Mouse (Mus musculus) kidney, postnatal 25 days (tissue): ENCODE data around the gene Eif2d.

Source experiments
- DNase-seq, 2 experiments: peaks; one replicate each; pipeline ENCODE4 v3.0.0; 2021; ENCODE audit warnings: mixed read lengths in 2 of 2

Gene Eif2d

DNA sequence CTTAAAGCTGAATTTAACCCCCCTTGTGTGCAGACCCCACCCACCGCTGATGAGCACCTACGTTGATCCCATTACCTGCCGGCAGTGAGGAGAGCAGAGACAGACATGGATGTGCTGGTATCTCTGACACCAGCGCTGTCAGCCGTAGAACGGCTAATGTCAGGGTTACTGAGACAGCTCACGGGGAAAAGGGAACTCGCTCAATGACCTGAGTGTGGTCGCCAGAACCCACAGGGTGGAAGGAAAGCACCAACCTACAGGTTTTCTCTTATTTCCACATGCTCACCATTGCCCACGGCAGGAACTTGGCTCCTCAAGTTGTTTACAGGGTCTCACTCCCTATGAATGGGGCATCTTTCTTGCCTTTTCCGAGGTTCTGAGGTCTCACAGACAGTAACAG lies 66.0 kb downstream of the Eif2d start:
- no peak for DNase-seq

DNA sequence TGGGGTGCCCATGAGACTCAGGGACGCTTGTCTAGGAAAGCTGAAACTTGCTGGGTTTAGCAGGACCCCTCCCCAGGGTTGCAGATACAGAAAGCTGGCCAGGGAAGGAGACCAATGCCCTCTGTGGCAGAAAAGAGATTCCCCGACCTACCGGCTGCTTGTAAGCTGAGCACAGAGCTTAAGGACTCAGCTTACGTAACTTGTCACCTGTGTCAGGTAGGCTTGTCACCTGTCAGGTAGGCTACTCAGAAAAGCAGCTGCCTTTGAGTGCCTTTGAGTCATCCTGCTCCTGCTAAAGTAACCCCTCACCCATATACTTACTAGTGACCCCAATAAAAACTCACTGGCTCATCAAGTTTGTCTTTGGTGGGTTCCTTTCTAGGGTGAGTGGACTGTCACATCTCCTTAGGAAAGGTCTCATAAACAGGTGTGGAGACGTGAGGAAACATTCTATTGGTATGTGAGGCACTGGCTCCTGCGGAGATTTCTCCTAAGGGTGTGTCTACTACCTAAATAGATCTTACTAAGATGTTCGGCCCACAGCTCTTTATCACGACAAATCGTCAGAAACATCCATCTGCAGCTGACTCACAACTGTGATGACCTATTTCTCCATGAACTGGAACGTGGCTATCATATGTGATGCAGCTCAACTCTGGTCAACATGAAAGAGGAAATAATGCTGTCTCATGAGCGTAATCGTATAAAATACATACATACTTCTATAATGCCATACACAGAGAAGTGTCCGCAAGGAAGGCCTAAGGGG lies 69.0 kb downstream of the Eif2d start:
- no peak for DNase-seq

DNA sequence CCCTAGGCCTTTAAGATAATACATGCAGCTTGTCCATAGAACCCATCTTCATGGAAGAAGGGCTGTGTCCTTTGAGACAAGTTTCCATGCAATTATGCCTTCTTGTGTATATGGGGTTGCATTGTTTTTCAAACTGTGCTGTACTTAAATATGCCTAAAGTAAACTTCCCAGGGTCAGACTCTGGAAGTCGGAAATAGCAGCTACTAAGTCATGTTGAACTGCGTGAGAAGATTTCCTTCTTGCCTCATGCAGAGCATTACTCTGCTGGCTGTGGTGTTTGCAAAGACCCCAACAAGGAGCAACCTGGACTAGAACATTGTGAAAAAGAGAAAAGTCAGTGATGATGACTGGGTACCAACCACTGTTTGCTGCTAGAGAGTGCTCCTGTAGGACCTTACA lies 70.4 kb downstream of the Eif2d start:
- DNase-seq: no peak

DNA sequence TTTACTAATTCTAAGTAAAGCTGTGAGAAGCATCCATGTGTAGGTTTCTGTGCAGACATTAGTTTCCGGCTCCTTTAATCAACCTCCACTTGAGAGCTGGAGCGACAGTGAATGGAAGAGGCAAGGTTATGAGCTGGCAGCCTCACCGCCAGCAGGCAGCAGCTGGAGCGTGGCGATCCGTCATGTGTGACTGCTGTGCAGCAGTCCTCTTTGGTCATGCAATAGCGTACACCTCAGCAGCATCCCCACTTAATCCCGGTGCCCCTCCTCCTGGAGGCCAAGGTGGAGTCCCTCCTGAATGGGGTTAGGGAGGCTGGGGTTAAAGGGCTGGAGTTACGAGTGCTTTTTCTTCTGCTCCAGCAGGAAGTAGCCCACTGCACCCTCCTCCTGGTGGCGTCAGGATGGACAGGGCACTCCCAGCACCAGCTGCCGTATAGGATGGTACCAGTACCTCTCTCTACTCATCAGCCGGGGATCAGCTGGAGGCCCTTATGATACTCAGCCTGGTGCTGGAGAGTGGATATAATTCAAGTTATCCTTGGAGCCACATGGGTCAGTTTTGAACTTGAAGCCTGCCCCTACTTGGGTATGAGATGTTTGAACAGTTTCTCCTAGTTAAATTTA lies 72.0 kb downstream of the Eif2d start:
- peak; percentile 49 to 76 for DNase-seq

DNA sequence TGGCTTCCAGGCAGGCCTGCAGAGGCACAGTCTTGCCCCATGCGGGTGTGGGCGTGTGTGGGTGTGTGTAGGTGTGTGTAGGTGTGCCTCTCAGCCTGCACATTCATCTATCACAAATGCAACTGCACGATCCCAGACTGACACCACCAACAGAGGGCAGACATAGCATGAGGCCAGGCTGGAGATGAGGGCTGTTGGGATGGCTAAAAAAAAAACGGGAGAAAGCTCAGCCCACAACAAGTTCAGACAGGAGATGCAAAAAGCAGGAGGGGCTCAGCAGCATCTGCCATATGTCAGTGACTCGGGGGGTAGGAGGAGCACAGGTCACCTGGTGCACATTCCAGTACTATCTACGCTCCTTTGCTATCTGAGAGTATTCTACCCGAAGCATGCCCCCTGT lies 75.2 kb downstream of the Eif2d start:
- DNase-seq: no peak

DNA sequence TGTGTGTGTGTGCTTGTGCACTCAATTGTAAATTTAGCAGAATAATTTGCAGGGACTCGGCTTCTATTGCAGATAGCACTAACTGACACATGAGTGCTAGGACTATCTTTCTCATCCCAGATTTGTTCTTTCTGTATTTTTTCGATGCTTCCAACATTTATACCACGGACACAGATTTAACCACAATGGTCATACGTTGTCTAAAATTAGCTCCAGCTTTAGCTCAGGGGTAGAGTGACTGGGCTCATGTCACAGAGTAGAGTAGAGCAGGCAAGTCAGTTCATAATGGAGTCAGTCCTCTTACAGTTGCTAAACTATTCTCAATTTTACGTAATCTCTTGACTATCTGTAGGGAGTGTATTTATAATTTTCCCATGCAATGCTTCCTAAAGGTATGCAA lies 75.7 kb downstream of the Eif2d start:
- DNase-seq: no peak

DNA sequence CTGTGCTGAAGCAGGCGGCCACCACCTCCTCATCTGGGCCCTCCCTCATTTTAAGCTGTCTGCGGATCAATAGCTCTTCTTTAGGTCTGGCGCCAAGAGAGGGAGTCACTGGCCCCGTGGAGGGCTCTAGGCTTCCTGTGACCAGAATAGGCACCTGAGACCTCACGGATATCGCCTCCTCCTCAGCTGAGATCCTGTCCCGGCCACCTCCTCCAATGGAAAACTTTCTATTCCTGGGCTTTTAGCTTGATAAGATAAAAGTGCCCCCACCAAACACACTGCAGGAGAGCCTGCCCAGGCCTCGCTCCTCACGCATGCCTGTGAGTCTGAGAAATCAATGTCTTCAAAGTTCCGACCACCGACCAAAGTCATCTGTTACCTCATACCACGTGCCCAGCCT lies 80.5 kb downstream of the Eif2d start:
- DNase-seq: no peak

DNA sequence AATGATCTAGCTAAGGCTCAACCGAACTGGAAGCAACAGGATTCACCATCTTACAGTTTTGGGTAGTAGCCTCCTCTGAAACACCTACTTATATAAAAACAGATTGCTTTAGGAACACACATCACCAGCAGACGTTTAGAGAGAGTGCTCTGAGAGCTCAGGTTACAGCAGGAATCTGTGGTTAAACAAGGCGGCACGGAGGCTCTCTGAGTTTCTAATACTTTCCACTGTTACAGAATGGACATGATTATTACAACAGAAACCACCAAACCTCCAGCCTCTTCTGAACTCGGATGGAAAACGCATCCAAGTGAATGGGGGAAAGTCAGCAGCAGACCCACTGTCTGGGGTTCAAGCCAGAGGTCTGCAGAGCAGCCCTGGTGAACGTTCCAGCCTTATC lies 83.1 kb downstream of the Eif2d start:
- no peak for DNase-seq
